Mouse (Mus musculus) CH12.LX (cell line): ENCODE measurements at regions not wholly inside any gene's neighbourhood (a gene's known extent, or its start where the extent isn't known, plus 50 kb on each side); places are given as distances from the start of the nearest gene placed in this dataset.

Experiments
- DNase-seq: peaks from one replicate; pipeline ENCODE4 v3.0.0-alpha.2; 2013; ENCODE audit errors: extremely low read depth
- H3K27ac ChIP-seq: 2 replicates; pipeline ENCODE4 v1.5.1; 2012; ENCODE audit warnings: low read depth, mild to moderate bottlenecking, control low read depth, moderate library complexity; ENCODE audit not compliant: insufficient read depth
- H3K27me3 ChIP-seq: replicated peaks from 2 replicates; pipeline ENCODE3; 2012; ENCODE audit warnings: inconsistent platforms
- H3K36me3 ChIP-seq, 2 experiments: replicated peaks in 1 of 2; 2 replicates each; pipeline versions ENCODE3 to v1.6.1; 2012; ENCODE audit warnings: inconsistent platforms in 1 of 2, low read length in 1 of 2, mild to moderate bottlenecking in 1 of 2, mixed read lengths in 1 of 2, moderate library complexity in 1 of 2; ENCODE audit not compliant: control insufficient read depth in 1 of 2, insufficient read depth in 1 of 2
- H3K4me1 ChIP-seq, 2 experiments: 2 replicates each; pipeline ENCODE4 v1.6.1; 2012; ENCODE audit warnings: inconsistent platforms in 1 of 2, moderate library complexity in 1 of 2; ENCODE audit not compliant: insufficient read depth in 2 of 2, control insufficient read depth in 1 of 2
- H3K4me2 ChIP-seq: 2 replicates; pipeline ENCODE4 v1.6.1; 2012; ENCODE audit warnings: low read depth, mild to moderate bottlenecking, control low read depth; ENCODE audit not compliant: poor library complexity, insufficient read depth, severe bottlenecking
- H3K4me3 ChIP-seq, 3 experiments: fragments of 150-350 bp in 1 of 3; sonication (generic) in 1 of 3; replicated peaks in 1 of 3; 2 replicates each; pipeline versions ENCODE3 to v1.5.1; 2011 to 2012; ENCODE audit warnings: low read depth in 2 of 3, low read length in 2 of 3, mild to moderate bottlenecking in 2 of 3, moderate library complexity in 2 of 3, control low read depth in 1 of 3, improper control_type of control experiment in 1 of 3, inconsistent platforms in 1 of 3, mixed read lengths in 1 of 3; ENCODE audit not compliant: poor library complexity in 1 of 3
- H3K79me2 ChIP-seq: replicated peaks from 2 replicates; pipeline ENCODE4 v1.6.1; 2012; ENCODE audit warnings: mild to moderate bottlenecking, moderate library complexity; ENCODE audit not compliant: control insufficient read depth, poor library complexity, insufficient read depth, severe bottlenecking; ENCODE audit errors: extremely low read depth
- H3K9ac ChIP-seq: 2 replicates; pipeline ENCODE4 v1.6.1; 2012; ENCODE audit warnings: low read depth, mild to moderate bottlenecking, control low read depth, moderate library complexity; ENCODE audit not compliant: insufficient read depth
- H3K9me3 ChIP-seq: replicated peaks from 2 replicates; pipeline ENCODE3; 2012; ENCODE audit warnings: low read length, inconsistent platforms, mixed read lengths
- EP300 ChIP-seq: IDR thresholded peaks from 2 replicates; pipeline ENCODE4 v1.6.1; 2011; ENCODE audit warnings: low read length, improper control_type of control experiment
- ETS1 ChIP-seq: conservative IDR thresholded peaks from 2 replicates; pipeline ENCODE4 v1.6.1; 2012; ENCODE audit warnings: low read depth, mild to moderate bottlenecking, inconsistent platforms, low read length, improper control_type of control experiment, moderate library complexity
- GABPA ChIP-seq: IDR thresholded peaks from 2 replicates; pipeline ENCODE4 v1.6.1; 2012; ENCODE audit warnings: low read depth, low read length, improper control_type of control experiment, inconsistent platforms; ENCODE audit not compliant: insufficient replicate concordance
- JUN ChIP-seq: IDR thresholded peaks from 2 replicates; pipeline ENCODE4 v1.6.1; 2011; ENCODE audit warnings: low read depth, mild to moderate bottlenecking, low read length, improper control_type of control experiment, moderate library complexity; ENCODE audit not compliant: insufficient read depth
- MAX ChIP-seq: IDR thresholded peaks from 2 replicates; pipeline ENCODE4 v1.6.1; 2011; ENCODE audit warnings: low read length, improper control_type of control experiment
- MEF2A ChIP-seq: IDR thresholded peaks from 2 replicates; pipeline ENCODE4 v1.6.1; 2014; ENCODE audit warnings: low read depth, mild to moderate bottlenecking, inconsistent platforms, low read length, improper control_type of control experiment, borderline replicate concordance
- PAX5 ChIP-seq: IDR thresholded peaks from 2 replicates; pipeline ENCODE4 v1.6.1; 2012; ENCODE audit warnings: low read length, inconsistent platforms, mixed read lengths
- POLR2A ChIP-seq: IDR thresholded peaks from 2 replicates; pipeline ENCODE4 v1.6.1; 2011; ENCODE audit warnings: low read depth, mild to moderate bottlenecking, improper control_type of control experiment, low read length
- POLR2AphosphoS2 ChIP-seq: IDR thresholded peaks from 2 replicates; pipeline ENCODE4 v1.6.1; 2011; ENCODE audit warnings: low read depth, low read length, improper control_type of control experiment
- RCOR1 ChIP-seq: conservative IDR thresholded peaks from 2 replicates; pipeline ENCODE4 v1.6.1; 2012; ENCODE audit warnings: low read depth, mild to moderate bottlenecking, inconsistent platforms, low read length, improper control_type of control experiment
- SMC3 ChIP-seq: IDR thresholded peaks from 2 replicates; pipeline ENCODE4 v1.6.1; 2011; ENCODE audit warnings: low read depth, low read length, improper control_type of control experiment
- USF2 ChIP-seq: conservative IDR thresholded peaks from 2 replicates; pipeline ENCODE4 v1.6.1; 2011; ENCODE audit warnings: low read depth, low read length, improper control_type of control experiment
- ZC3H11A ChIP-seq: IDR thresholded peaks from 2 replicates; pipeline ENCODE4 v1.6.1; 2012; ENCODE audit warnings: low read depth, mild to moderate bottlenecking, inconsistent platforms, low read length, improper control_type of control experiment
- ZKSCAN1 ChIP-seq: IDR thresholded peaks from 2 replicates; pipeline ENCODE4 v1.6.1; 2012; ENCODE audit warnings: low read depth, inconsistent platforms, low read length, improper control_type of control experiment, borderline replicate concordance
- ZMIZ1 ChIP-seq: IDR thresholded peaks from 2 replicates; pipeline ENCODE4 v1.6.1; 2012; ENCODE audit warnings: low read depth, mild to moderate bottlenecking, inconsistent platforms, low read length, improper control_type of control experiment
- dilution Hi-C: fragments of 300-500 bp; cut with MboI; formaldehyde crosslinking; loops from 2 replicates; pipeline ENCODE4 v1.14.3; 2020; ENCODE audit warnings: low sequenced_read_pairs; ENCODE audit not compliant: extremely low pct_unique_long_range_greater_than_20kb, extremely low pct_ligation_motif_present
- in situ Hi-C: fragments of 300-500 bp; cut with MboI; formaldehyde crosslinking; loops from 3 replicates; pipeline ENCODE4 v1.14.3; 2019; ENCODE audit warnings: low sequenced_read_pairs, low pct_ligation_motif_present, low pct_unique_long_range_greater_than_20kb, mixed read lengths

DNA sequence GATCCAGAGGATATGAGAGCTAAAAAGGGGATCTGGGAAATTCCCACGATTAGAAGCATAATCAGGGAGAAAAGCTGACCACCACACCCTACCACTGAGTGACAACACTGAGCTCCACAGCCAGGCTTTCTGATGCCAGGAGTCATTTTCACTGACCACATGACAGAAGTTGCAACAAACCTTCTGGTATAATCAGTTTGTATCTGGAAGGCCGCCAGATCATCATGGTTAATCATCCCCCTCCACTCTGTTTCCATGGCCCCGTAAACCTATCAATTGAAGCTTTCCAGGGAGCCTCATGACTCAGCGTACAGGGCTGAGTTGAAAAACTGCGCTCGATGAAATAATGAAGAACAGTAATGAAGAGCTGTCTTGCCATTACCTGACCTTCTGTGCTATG lies 316.9 kb downstream of the H2al1j start:
- TF ChIP-seq RCOR1 (no peak), POLR2AphosphoS2 (no peak), GABPA (no peak), ZMIZ1 (no peak), USF2 (no peak), ETS1 (no peak), ZC3H11A (no peak), JUN (no peak)
- Histone ChIP-seq H3K4me1 (peaks cover 0 to 17% of the 10 kb centered on the region in 2 experiments; a peak in 1 of 4 replicates), H3K79me2 (no peaks in the 10 kb centered on the region), H3K4me2 (no peak overlapping the region), H3K9me3 (no peaks in the 10 kb centered on the region), H3K9ac (no peak overlapping the region), H3K4me3 (no peak overlapping the region), H3K27ac (no peak overlapping the region), H3K36me3 (no peaks in the 10 kb centered on the region), H3K27me3 (no peaks in the 10 kb centered on the region)
- in situ Hi-C loops (loop anchor here (25.0 kb wide), 2 partner anchors 368 to 618 kb away; no protein-coding TSS in a partner anchor), dilution Hi-C loops (no loop called here)
- DNase-seq, result no peak

DNA sequence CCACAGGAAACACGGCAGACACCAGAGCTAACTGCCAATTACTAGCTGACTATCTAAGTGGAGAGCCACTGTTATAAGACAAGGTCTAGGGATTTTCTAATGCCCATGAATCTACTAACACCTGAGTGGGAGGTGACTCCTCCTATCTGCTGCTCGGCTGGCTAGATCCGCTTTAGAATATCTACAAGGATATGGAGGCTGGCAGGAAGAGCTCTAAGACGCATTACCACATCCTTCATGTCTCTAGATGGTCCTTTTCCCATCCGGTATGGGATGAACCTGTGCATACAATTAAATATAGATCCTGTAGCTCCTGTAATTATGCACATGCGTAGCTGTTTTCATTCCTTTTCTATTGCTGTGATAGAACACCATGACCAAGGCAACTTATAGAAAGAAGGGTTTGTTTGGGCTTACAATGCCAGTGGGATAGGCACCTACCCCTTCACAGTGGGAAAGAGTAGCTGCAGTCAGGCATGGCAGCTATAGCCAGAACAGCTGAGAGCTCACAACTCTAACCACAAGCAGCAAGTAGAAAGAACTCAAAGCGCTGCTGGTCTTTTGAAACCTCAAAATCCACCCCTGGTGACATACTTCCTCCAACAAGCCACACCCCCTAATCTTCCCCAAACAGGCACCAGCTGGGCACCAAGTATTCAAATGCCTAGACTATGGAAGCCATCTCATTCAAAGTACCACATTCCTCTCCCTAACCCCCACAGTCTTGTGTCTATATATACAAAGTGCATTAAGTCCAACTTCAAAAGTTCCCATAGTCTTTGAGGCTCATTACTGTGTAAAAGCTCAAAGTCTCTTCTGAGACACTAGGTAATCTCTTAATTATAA lies 319.3 kb downstream of the H2al1j start:
- Histone ChIP-seq H3K4me2 (no peak overlapping the region), H3K4me1 (peaks cover 0 to 17% of the 10 kb centered on the region in 2 experiments; a peak in 1 of 4 replicates), H3K27me3 (no peaks in the 10 kb centered on the region), H3K9me3 (no peaks in the 10 kb centered on the region), H3K9ac (no peak overlapping the region), H3K36me3 (no peaks in the 10 kb centered on the region), H3K4me3 (no peak overlapping the region), H3K27ac (no peak overlapping the region), H3K79me2 (no peaks in the 10 kb centered on the region)
- in situ Hi-C loops (loop anchor here (25.0 kb wide), 2 partner anchors 365 to 615 kb away; no protein-coding TSS in a partner anchor), dilution Hi-C loops (no loop called here)
- DNase-seq, result peak; percentile 49
- TF ChIP-seq SMC3, result no peak
- peak; percentile 37 for TF ChIP-seq ETS1

DNA sequence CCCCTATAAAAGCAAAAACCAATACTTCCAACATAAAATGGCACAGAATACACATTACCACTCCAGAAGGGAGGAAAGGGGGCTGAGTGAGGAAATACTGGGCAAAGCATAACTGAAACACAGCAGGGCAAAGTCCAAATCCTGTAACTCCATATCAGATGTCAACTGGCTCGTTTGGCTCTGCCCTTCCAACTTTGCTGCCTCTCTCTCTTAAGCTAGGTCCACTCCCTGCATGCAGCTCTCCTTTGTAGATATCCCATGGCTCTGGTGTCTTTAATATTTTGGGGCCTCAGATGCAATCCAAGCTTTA lies 319.9 kb downstream of the H2al1j start:
- H3K4me2 ChIP-seq, result no peak overlapping the region
- TF ChIP-seq MEF2A (no peak), POLR2A (no peak), MAX (no peak), PAX5 (no peak), EP300 (no peak), ZKSCAN1 (no peak), RCOR1 (no peak)
- H3K9me3 ChIP-seq, result no peaks in the 10 kb centered on the region
- H3K79me2 ChIP-seq, result no peaks in the 10 kb centered on the region
- dilution Hi-C loops, result no loop called here
- no peaks in the 10 kb centered on the region for H3K27me3 ChIP-seq
- H3K27ac ChIP-seq, result no peak overlapping the region
- in situ Hi-C loops, result loop anchor here (25.0 kb wide), 2 partner anchors 365 to 615 kb away; no protein-coding TSS in a partner anchor
- DNase-seq, result no peak
- peaks cover 0 to 15% of the 10 kb centered on the region in 2 experiments; a peak in 1 of 4 replicates for H3K4me1 ChIP-seq
- H3K4me3 ChIP-seq, result no peak overlapping the region
- H3K36me3 ChIP-seq, result no peaks in the 10 kb centered on the region
- no peak overlapping the region for H3K9ac ChIP-seq
